Mouse (Mus musculus): ENCODE measurements around the gene Boc.

DNA sequence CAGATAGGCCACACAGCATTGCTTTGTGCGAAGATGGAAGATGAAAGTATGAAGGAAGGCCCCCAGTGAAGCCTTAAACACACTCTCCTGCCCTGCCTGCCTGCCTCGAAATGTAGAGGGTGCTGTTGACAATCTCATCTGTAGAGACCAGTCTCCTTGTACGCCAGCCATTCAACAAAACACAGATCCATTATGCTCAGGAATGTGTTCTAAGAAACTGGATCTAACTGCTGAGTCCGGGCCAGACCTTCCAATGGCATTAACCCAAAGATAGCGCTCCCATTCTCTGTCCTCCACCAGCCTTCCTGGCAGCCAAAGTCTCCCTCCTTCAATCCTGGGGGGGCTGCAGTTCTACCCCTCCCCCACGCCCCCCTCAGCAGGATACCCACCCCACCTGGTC, 42.2 kb downstream of the Boc start:
- TF ChIP-seq POLR2A (IDR thresholded peaks at IDR 0.05; ENCODE audit: insufficient read depth, low read length) (no peak), CTCF (IDR thresholded peaks at IDR 0.05; ENCODE audit: low read depth, low read length) (no peak), EP300 (IDR thresholded peaks at IDR 0.05; ENCODE audit: insufficient read depth, low read depth, low read length) (no peak)

Data from ES-Bruce4 (cell line).